Mouse (Mus musculus) hindbrain, embryonic 10.5 days (tissue): Measurements from ENCODE around the gene Med27. TPM values are rescaled to one million over a fixed set of nuclear protein-coding genes. Genes with fewer than 3 reads are reported as not detected.

ENCODE experiments used
- DNase-seq: peaks from one replicate; pipeline ENCODE4 v3.0.0-alpha.2; 2017; ENCODE audit warnings: low spot score
- H3K27ac ChIP-seq: fragments of 300-500 bp; sonication (generic); 2 replicates; pipeline ENCODE4 v1.5.1; 2016; ENCODE audit warnings: mild to moderate bottlenecking, moderate library complexity
- H3K27me3 ChIP-seq: fragments of 300-500 bp; sonication (generic); 2 replicates; pipeline ENCODE4 v1.6.1; 2016; ENCODE audit warnings: mild to moderate bottlenecking; ENCODE audit not compliant: poor library complexity, insufficient read depth, severe bottlenecking
- H3K36me3 ChIP-seq: fragments of 300-500 bp; sonication (generic); 2 replicates; pipeline ENCODE4 v1.6.1; 2016; ENCODE audit warnings: mild to moderate bottlenecking, moderate library complexity
- H3K4me1 ChIP-seq: fragments of 300-500 bp; sonication (generic); replicated peaks from 2 replicates; pipeline ENCODE4 v1.6.1; 2016; ENCODE audit warnings: mild to moderate bottlenecking
- H3K4me3 ChIP-seq: fragments of 300-500 bp; sonication (generic); 2 replicates; pipeline ENCODE4 v1.5.1; 2016; ENCODE audit warnings: mild to moderate bottlenecking, moderate library complexity
- H3K9me3 ChIP-seq: fragments of 300-500 bp; sonication (generic); 2 replicates; pipeline ENCODE4 v1.6.1; 2016; ENCODE audit warnings: mild to moderate bottlenecking, moderate library complexity
- WGBS: fragments of 180-500 bp; shearing (Covaris S2); methylation state at CpG from one replicate; pipeline ENCODE4 v1.1.7; 2016; 5-methylcytosine and 5-hydroxymethylcytosine counted together
- polyA plus RNA-seq: library from polyadenylated mRNA; unstranded; fragments of >200 nt; fragmentation: Nextera tagmentation; extraction: Ambion mirVana; gene quantifications from 2 replicates; pipeline ENCODE4 v1.2.1, GENCODE M21; 2016

Gene Med27
- polyA plus RNA-seq, 1 experiment from 2014 or later = 70.2 TPM

DNA sequence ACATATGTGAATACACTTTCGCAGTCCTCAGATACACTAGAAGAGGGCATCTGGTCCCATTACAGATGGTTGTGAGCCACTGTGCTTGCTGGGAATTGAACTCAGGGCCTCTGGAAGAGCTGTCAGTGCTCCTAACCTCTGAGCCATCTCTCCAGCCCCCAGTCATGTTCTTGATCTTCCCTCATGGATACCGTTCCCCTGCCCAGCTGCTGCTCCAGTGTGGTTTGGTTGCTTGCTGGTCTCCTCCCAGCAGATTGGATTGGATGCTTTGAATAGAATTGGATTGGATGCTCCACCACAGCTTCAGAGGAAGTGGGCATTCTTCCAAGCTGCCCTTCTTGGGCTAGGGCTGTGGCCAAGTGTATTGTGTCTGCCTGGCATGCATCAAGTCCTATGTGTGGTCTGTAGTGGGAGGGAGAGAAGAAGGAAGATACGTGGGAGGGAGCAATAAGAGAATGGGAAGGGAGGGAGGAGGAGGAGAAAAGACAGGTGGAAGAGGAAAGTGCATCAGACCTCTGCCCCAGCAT lies 56.0 kb downstream of the Med27 start:
- H3K4me1 ChIP-seq = peaks cover 26% of the 10 kb centered on the region
- 85% methylated on average over 3 of the region's 3 CpGs for WGBS

DNA sequence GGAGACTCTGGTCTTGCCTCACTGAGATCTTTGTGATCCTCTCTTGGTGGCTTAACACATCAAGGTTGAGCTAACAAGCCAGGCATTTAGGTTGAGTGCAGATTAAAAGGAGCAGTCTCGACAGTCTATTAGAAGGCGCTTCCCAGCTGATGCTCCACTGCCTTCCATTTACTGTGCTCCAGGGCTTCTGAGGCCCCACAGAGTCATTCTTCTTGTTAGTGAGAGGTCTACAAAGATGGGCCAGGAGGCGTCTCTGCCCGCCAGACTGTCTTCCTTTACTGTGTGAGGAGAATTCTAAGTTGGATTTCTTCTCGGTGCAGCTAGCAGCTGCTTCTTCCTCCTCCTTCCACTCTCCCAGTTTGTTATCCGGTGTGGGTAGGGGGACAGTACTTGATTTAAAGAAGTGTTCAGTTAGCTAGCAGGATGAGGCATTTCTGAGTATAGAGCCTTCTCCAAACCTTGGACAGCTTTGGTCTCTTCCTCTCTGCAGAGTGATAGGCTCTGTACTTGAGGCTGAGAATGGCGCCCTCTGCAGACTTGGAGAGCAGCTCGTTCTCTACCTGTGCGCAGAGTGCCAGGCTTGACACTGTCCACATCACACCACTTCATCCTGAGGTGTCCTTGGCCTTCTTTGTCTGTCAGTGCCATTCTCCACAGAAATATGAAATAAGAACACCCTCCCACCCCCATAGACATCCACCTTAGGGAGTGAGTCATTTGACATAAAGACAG lies 57.3 kb downstream of the Med27 start:
- no peaks in the 10 kb centered on the region for H3K9me3 ChIP-seq
- no peaks in the 10 kb centered on the region for H3K27me3 ChIP-seq
- no peaks in the 10 kb centered on the region for H3K36me3 ChIP-seq
- H3K4me3 ChIP-seq = no peak overlapping the region
- WGBS = 71% methylated on average over 9 of the region's 9 CpGs
- 0 out of 2 replicates have a peak overlapping the region, but pooled peaks have one; percentile 4 for H3K27ac ChIP-seq
- H3K4me1 ChIP-seq = peaks cover 19% of the 10 kb centered on the region
- DNase-seq = no peak

More for the DNA sequence above, 56.0 kb downstream of the Med27 start:
- Histone ChIP-seq H3K27me3 (no peaks in the 10 kb centered on the region), H3K36me3 (no peaks in the 10 kb centered on the region), H3K9me3 (no peaks in the 10 kb centered on the region), H3K4me3 (no peak overlapping the region), H3K27ac (no peak overlapping the region)
- no peak for DNase-seq

DNA sequence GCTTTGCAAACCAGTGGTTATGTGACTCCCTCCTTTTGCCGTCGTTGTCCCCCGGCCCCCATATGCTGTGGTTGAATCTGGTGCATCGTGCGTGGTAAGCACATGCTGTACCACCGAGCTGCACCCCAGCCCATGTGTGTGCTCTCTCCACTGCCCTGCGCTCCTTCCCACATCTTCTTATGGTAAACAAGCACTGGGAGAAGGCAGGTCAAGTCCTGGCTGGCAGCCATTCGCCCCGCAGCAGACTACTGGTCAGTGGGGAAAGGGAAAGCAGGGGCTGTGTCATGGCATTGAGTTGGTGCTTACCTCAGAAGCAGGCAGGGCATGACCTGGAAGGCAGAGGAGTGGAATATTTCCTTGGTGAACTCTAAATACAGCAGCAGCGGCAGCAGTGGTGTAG lies 58.3 kb downstream of the Med27 start:
- H3K9me3 ChIP-seq = no peaks in the 10 kb centered on the region
- peaks cover 19% of the 10 kb centered on the region for H3K4me1 ChIP-seq
- no peak for DNase-seq
- H3K27ac ChIP-seq = no peak overlapping the region
- no peak overlapping the region for H3K4me3 ChIP-seq
- 89% methylated on average over 10 of the region's 10 CpGs for WGBS
- H3K36me3 ChIP-seq = no peaks in the 10 kb centered on the region
- H3K27me3 ChIP-seq = no peaks in the 10 kb centered on the region

DNA sequence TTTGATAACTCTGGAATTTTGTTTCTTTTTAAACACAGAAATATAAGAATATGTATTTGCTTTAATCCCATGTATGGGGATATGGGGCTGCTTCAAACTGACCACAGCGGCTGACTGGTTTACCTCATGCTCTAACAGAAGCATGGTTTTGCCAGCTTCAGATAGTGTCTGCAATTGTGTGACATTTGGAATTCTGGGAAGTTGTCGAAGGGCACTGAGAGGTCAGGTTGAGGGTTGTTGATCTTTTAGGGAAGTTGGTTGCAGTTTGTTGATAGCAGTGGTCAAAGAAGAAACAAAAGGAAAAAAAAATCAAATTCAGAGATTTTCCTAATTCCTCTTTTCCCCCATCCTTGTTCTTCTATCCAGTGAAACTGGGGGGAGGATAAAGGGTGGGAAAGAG lies 59.2 kb downstream of the Med27 start:
- H3K27ac ChIP-seq = no peak overlapping the region
- peaks cover 22% of the 10 kb centered on the region for H3K4me1 ChIP-seq
- no peak for DNase-seq
- WGBS = 87% methylated on average over 2 of the region's 2 CpGs
- H3K4me3 ChIP-seq = no peak overlapping the region
- H3K9me3 ChIP-seq = no peaks in the 10 kb centered on the region
- no peaks in the 10 kb centered on the region for H3K36me3 ChIP-seq
- no peaks in the 10 kb centered on the region for H3K27me3 ChIP-seq

DNA sequence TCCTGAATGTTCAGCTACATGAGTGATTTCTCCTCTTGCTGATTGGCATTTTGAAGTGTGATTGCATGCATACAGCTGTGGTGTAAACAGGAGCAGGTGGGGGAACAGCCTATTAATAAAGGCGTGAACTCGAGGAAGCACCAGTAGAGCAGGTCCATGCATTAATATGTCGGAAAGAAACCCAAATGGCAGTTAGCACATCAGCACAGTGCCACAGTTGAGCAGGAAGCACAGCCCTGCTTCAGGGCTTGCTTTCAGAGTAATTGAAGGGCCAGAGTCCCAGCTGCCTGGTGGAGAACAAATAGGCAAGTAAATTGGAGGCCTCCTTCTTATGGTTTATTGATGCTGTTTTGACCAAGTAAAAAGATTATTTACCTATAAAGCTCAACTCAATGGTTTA lies 60.7 kb downstream of the Med27 start:
- 90% methylated on average over 3 of the region's 3 CpGs for WGBS
- no peaks in the 10 kb centered on the region for H3K27me3 ChIP-seq

DNA sequence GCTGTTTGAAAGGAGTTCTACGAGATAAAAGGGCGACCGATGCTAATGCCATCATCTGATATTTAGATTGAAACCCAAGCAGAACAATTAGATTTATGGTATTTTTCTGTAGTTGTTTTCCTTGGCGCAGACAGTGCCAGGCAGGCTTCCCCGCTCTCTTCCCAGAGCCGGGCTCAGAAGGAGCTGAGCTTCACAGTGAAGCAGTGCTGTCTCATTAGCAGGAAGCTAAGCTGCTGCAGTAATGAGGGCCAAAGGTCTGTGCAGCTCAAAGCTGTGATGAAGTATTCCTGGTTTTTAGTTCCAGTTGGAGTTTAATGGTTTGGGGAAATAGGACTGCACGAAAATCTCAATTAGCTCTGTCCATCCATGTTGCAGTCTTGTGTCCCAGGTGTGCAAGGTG lies 61.1 kb downstream of the Med27 start:
- DNase-seq = no peak
- 90% methylated on average over 7 of the region's 7 CpGs for WGBS
- H3K4me3 ChIP-seq = no peak overlapping the region
- no peak overlapping the region for H3K27ac ChIP-seq
- H3K27me3 ChIP-seq = no peaks in the 10 kb centered on the region
- H3K9me3 ChIP-seq = no peaks in the 10 kb centered on the region
- peaks cover 26% of the 10 kb centered on the region for H3K4me1 ChIP-seq
- H3K36me3 ChIP-seq = no peaks in the 10 kb centered on the region

More for the DNA sequence above, 60.7 kb downstream of the Med27 start:
- H3K36me3 ChIP-seq = no peaks in the 10 kb centered on the region
- H3K27ac ChIP-seq = no peak overlapping the region
- no peak overlapping the region for H3K4me3 ChIP-seq
- H3K9me3 ChIP-seq = no peaks in the 10 kb centered on the region
- no peak for DNase-seq
- H3K4me1 ChIP-seq = peaks cover 26% of the 10 kb centered on the region

DNA sequence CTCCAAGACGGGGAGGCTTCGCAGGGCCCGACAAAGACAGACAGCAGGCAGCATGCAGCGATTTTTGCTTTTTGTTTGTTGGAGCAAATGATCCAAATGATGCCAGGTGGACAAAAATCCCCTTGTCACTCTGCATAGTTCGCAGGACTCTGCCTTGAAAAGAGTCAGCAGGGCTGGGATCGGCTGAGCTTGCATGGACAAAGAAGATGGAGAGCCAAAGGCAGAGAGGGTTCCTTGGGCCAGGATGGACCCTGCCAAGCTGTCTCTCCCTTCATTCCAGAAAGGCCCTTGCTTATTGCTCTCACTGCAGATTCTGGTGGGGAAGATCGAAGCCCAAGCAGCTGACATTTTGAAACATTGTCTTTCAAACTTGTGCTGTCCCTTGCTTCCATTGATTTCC lies 64.3 kb downstream of the Med27 start:
- DNase-seq = no peak
- Histone ChIP-seq H3K27me3 (no peaks in the 10 kb centered on the region), H3K4me1 (peaks cover 25% of the 10 kb centered on the region), H3K36me3 (no peaks in the 10 kb centered on the region), H3K27ac (no peak overlapping the region), H3K9me3 (no peaks in the 10 kb centered on the region), H3K4me3 (no peak overlapping the region)
- WGBS = 83% methylated on average over 7 of the region's 7 CpGs

DNA sequence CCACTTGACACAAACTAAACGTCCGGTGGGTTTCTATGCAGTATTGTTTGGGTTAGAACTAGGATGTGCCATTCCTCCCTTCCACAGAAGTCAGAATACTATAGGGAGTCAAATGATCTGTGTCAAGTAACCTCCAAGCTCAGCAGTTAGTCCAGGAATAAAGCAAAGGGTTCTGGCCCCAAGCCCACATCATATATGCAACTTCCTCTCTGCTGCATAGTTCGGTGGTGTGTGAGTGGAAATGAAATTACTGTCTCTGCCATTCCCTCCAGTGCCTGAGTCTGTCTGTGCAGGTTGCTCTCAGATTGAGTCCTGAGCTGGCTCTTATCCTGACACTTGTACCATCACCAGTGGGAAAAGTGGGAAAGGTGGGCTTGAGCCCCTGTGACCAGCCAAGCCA lies 65.8 kb downstream of the Med27 start:
- no peaks in the 10 kb centered on the region for H3K27me3 ChIP-seq
- H3K4me3 ChIP-seq = no peak overlapping the region
- H3K27ac ChIP-seq = no peak overlapping the region
- no peaks in the 10 kb centered on the region for H3K9me3 ChIP-seq
- WGBS = 81% methylated on average over 3 of the region's 3 CpGs
- H3K4me1 ChIP-seq = peaks cover 26% of the 10 kb centered on the region
- no peak for DNase-seq
- no peaks in the 10 kb centered on the region for H3K36me3 ChIP-seq

DNA sequence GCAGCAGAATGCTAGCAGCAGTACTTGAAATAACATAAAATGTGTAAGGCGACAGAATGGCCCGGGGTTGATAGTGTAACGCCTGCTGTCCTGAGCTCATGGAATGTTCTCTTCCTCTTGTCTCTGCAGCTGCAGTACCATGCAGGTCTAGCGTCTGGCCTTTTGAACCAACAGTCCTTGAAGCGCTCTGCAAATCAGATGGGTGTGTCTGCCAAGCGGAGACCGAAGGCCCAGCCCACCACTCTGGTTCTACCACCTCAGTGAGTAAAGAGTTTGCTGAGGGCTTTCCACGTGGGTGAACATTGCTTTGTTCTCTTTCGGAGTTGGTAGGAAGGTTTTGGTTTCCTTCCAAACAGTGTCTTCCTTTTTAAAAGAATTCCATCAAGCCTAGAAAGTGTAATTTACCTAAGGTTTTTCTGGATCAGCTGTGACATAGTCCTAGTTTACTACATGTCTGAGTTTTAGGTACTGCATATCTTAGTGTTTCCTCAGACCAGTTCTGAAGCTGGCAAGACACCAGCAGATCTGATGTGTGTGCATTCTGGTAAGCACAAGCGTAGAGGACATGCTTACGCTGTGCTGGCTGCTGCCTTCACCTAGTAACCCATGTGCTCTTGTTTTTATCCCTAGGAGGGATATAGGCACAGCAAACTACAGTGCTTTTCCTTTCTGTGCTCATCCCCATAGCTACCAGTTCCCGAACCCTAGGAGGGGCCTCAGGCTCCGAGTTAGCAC lies 66.8 kb downstream of the Med27 start:
- Histone ChIP-seq H3K4me1 (peaks cover 35% of the 10 kb centered on the region), H3K27ac (no peak overlapping the region), H3K27me3 (no peaks in the 10 kb centered on the region), H3K9me3 (no peaks in the 10 kb centered on the region), H3K36me3 (no peaks in the 10 kb centered on the region), H3K4me3 (no peak overlapping the region)
- 66% methylated on average over 13 of the region's 13 CpGs for WGBS
- DNase-seq = no peak

DNA sequence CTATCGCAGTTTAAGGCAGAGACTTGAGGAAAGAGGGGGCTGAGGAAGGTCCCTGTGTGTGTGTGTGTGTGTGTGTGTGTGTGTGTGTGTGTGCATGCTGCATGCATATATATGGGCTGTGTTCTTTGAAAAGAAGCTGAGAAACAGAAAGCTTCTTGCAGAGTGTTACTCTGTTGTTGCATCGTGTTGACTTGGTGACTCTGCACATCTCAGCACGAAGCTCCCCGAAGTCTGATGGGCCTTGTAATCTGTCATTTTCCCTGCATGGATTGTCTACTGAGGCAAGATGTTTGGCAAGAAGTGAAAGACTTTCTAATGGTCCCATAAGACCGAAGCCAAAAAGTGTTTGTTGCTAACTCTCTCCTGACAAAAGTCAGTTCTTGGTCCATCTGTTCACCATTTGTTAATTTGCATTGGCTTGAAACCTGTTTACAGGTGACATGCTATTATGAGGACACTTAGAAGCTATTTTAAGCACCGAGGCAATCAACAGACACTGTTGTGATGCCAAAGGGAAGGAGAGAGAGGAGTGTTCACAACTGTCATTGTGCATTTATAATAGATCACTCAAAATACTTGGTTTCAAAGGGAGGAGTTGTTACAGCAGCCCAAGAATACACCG lies 68.3 kb downstream of the Med27 start:
- no peaks in the 10 kb centered on the region for H3K27me3 ChIP-seq
- H3K27ac ChIP-seq = no peak overlapping the region
- H3K36me3 ChIP-seq = no peaks in the 10 kb centered on the region
- DNase-seq = no peak
- no peaks in the 10 kb centered on the region for H3K9me3 ChIP-seq
- H3K4me1 ChIP-seq = peaks cover 51% of the 10 kb centered on the region
- WGBS = 91% methylated on average over 7 of the region's 7 CpGs
- no peak overlapping the region for H3K4me3 ChIP-seq

DNA sequence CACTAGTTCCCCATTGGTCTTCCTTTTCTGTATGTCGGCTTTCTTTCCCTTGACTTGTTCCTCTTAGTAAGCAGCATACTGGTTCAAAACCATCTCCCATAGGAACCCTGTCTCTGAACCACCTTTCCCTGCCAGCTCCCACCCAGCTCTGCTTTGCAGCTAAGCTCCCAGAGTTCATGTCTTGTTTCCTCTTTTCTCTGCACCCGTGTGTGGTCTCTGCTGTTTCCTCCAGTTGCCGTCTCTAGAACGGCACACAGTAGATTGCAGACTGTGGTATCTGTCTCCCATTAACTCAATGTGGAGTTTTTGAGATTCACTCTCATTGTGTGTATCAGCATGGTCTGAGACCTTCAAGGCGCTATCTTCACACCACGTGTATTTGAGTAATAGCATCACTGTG lies 71.9 kb downstream of the Med27 start:
- no peaks in the 10 kb centered on the region for H3K36me3 ChIP-seq
- H3K9me3 ChIP-seq = no peaks in the 10 kb centered on the region
- peak overlapping the region; percentile 69 for H3K27ac ChIP-seq
- 62% methylated on average over 6 of the region's 6 CpGs for WGBS
- H3K4me3 ChIP-seq = no peak overlapping the region
- H3K27me3 ChIP-seq = no peaks in the 10 kb centered on the region
- no peak for DNase-seq
- peaks cover 63% of the 10 kb centered on the region for H3K4me1 ChIP-seq

DNA sequence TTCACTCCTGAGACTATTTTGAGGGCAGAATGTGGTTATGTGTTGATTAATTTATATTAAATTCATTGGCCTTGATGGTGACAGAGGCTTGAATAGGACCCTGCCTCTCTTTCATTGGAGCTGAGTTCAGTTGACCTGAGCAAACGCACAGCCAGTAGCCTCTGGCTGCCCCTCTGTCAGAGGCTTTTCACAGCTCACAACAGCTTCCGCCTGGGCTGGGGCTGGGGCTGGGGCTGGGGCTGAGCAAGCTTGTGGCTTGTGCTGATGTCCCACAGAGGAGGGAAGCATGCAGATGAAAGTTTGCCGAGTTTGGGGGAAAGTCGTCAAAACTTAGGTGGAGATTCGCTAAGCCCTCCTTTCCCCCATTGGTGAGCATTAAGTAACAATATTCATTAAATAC lies 72.8 kb downstream of the Med27 start:
- H3K27me3 ChIP-seq = no peaks in the 10 kb centered on the region
- H3K4me3 ChIP-seq = no peak overlapping the region
- peaks cover 59% of the 10 kb centered on the region for H3K4me1 ChIP-seq
- H3K27ac ChIP-seq = peak overlapping the region; percentile 69; the same call in 1 of the 2 replicates
- 15% methylated on average over 5 of the region's 5 CpGs for WGBS
- peak; percentile 25 for DNase-seq
- no peaks in the 10 kb centered on the region for H3K36me3 ChIP-seq
- H3K9me3 ChIP-seq = no peaks in the 10 kb centered on the region

DNA sequence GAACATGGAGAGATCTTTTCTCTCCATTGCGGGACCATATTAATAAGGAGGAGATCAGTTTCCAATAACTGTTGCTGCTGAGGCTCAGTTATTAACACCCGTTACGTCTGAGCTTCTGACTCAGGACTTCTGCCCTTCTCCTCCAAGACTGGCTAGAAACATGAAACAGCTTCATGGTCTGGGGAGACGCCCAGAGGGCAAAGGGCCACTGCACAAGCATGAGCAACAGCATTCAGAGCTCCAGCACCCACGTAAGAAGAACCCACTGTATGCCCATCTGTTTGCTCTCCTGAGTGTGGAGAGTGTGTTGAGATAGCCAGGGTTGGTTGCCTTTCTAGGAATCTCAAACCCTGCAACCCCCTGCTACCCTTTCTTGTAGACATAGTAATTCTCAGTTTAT lies 73.3 kb downstream of the Med27 start:
- no peak for DNase-seq
- no peaks in the 10 kb centered on the region for H3K27me3 ChIP-seq
- H3K36me3 ChIP-seq = no peaks in the 10 kb centered on the region
- WGBS = 65% methylated on average over 5 of the region's 5 CpGs
- H3K4me1 ChIP-seq = peaks cover 59% of the 10 kb centered on the region
- H3K27ac ChIP-seq = peak overlapping the region; percentile 62; the same call in 1 of the 2 replicates
- no peaks in the 10 kb centered on the region for H3K9me3 ChIP-seq
- no peak overlapping the region for H3K4me3 ChIP-seq
